Mouse (Mus musculus): Measurements from ENCODE around the gene Slc12a9. TPM values are rescaled to one million over a fixed set of nuclear protein-coding genes. Genes with fewer than 3 reads are reported as not detected.
A peak's percentile ranks its signal among the peaks of the same experiment; 100 is the strongest.

The Slc12a9 gene
- polyA plus RNA-seq, 1 experiment from 2014 or later, result 22.9 TPM

GRCm38 (mm10) chr5:137343869-137344268 is 10.5 kb upstream of the Slc12a9 start:
- H3K36me3 ChIP-seq, result no peaks in the 10 kb centered on the region
- peaks cover 4% of the 10 kb centered on the region; the same call in 1 of the 2 replicates for H3K27me3 ChIP-seq
- no peak overlapping the region for H3K27ac ChIP-seq (replicated peaks)
- no peak overlapping the region for H3K4me2 ChIP-seq (replicated peaks)
- no peak overlapping the region for H3K9ac ChIP-seq (replicated peaks)
- H3K4me3 ChIP-seq, result no peak overlapping the region
- no peak for ATAC-seq (ENCODE audit: low FRiP score, low read depth)
- no peaks in the 10 kb centered on the region for H3K9me3 ChIP-seq
- H3K4me1 ChIP-seq, result peaks cover 21% of the 10 kb centered on the region

GRCm38 (mm10) chr5:137343412-137343811 is 10.0 kb upstream of the Slc12a9 start:
- H3K36me3 ChIP-seq, result no peaks in the 10 kb centered on the region
- no peak overlapping the region for H3K4me2 ChIP-seq (replicated peaks)
- no peak overlapping the region for H3K4me3 ChIP-seq
- H3K4me1 ChIP-seq, result peaks cover 19% of the 10 kb centered on the region
- H3K27me3 ChIP-seq, result no peaks in the 10 kb centered on the region; the same call in 1 of the 2 replicates
- H3K9me3 ChIP-seq, result no peaks in the 10 kb centered on the region
- 96% methylated on average over 5 of the region's 5 CpGs for WGBS
- no peak overlapping the region for H3K9ac ChIP-seq (replicated peaks)
- ATAC-seq (ENCODE audit: low FRiP score, low read depth), result no peak
- H3K27ac ChIP-seq (replicated peaks), result no peak overlapping the region

GRCm38 (mm10) chr5:137342407-137343012 is 9.1 kb upstream of the Slc12a9 start:
- Histone ChIP-seq H3K9me3 (no peaks in the 10 kb centered on the region), H3K27ac (replicated peaks) (no peak overlapping the region), H3K4me2 (replicated peaks) (no peak overlapping the region), H3K9ac (replicated peaks) (no peak overlapping the region), H3K27me3 (no peaks in the 10 kb centered on the region), H3K4me1 (peaks cover 14% of the 10 kb centered on the region), H3K36me3 (no peaks in the 10 kb centered on the region), H3K4me3 (no peak overlapping the region)
- no peak for ATAC-seq (ENCODE audit: low FRiP score, low read depth)
- 87% methylated on average over 7 of the region's 7 CpGs for WGBS

GRCm38 (mm10) chr5:137340222-137340621 is 6.8 kb upstream of the Slc12a9 start:
- Histone ChIP-seq H3K9ac (replicated peaks) (no peak overlapping the region), H3K9me3 (no peaks in the 10 kb centered on the region), H3K27ac (replicated peaks) (peak overlapping the region; percentile 82), H3K4me3 (no peak overlapping the region), H3K27me3 (0 out of 2 replicates have a peak, but pooled peaks cover 5% of the 10 kb centered on the region), H3K36me3 (no peaks in the 10 kb centered on the region), H3K4me2 (replicated peaks) (0 out of 2 replicates have a peak overlapping the region, but pooled peaks have one; percentile 78), H3K4me1 (peaks cover 14% of the 10 kb centered on the region)
- ATAC-seq (ENCODE audit: low FRiP score, low read depth), result no peak
- WGBS, result 76% methylated on average over 6 of the region's 6 CpGs

- Histone ChIP-seq H3K27ac (replicated peaks) (peak overlapping the region; percentile 82), H3K36me3 (no peaks in the 10 kb centered on the region), H3K4me3 (peak overlapping the region; percentile 40), H3K4me2 (replicated peaks) (peak overlapping the region; percentile 78), H3K27me3 (0 out of 2 replicates have a peak, but pooled peaks cover 5% of the 10 kb centered on the region), H3K4me1 (peaks cover 14% of the 10 kb centered on the region), H3K9me3 (no peaks in the 10 kb centered on the region), H3K9ac (replicated peaks) (peak overlapping the region; percentile 68)
- WGBS, result 11% methylated on average over 22 of the region's 22 CpGs
- peak; percentile 61 for ATAC-seq (ENCODE audit: low FRiP score, low read depth)
These were observed 6.0 kb upstream of the Slc12a9 start for GRCm38 (mm10) chr5:137339290-137339979.

GRCm38 (mm10) chr5:137338663-137339289 is 5.4 kb upstream of the Slc12a9 start:
- peak overlapping the region; percentile 68 for H3K9ac ChIP-seq (replicated peaks)
- WGBS, result 4% methylated on average over 11 of the region's 11 CpGs

GRCm38 (mm10) chr5:137338256-137338655 is 4.9 kb upstream of the Slc12a9 start:
- WGBS, result 0% methylated on average over 19 of the region's 19 CpGs
- Histone ChIP-seq H3K4me2 (replicated peaks) (peak overlapping the region; percentile 78), H3K4me1 (peaks cover 14% of the 10 kb centered on the region), H3K9me3 (no peaks in the 10 kb centered on the region), H3K36me3 (no peaks in the 10 kb centered on the region), H3K27ac (replicated peaks) (peak overlapping the region; percentile 82), H3K9ac (replicated peaks) (peak overlapping the region; percentile 68), H3K4me3 (peak overlapping the region; percentile 40), H3K27me3 (0 out of 2 replicates have a peak, but pooled peaks cover 5% of the 10 kb centered on the region)
- peak; percentile 75 for ATAC-seq (ENCODE audit: low FRiP score, low read depth)

More at GRCm38 (mm10) chr5:137338663-137339289, 5.4 kb upstream of the Slc12a9 start:
- H3K9me3 ChIP-seq, result no peaks in the 10 kb centered on the region
- H3K4me2 ChIP-seq (replicated peaks), result peak overlapping the region; percentile 78
- H3K36me3 ChIP-seq, result no peaks in the 10 kb centered on the region
- peak overlapping the region; percentile 82 for H3K27ac ChIP-seq (replicated peaks)
- peaks cover 14% of the 10 kb centered on the region for H3K4me1 ChIP-seq
- ATAC-seq (ENCODE audit: low FRiP score, low read depth), result peak; percentile 17; the same call in 1 of the 2 replicates
- peak overlapping the region; percentile 40 for H3K4me3 ChIP-seq
- H3K27me3 ChIP-seq, result 0 out of 2 replicates have a peak, but pooled peaks cover 5% of the 10 kb centered on the region

- 48% methylated on average over 8 of the region's 8 CpGs for WGBS
- no peak overlapping the region for H3K27ac ChIP-seq (replicated peaks)
- ATAC-seq (ENCODE audit: low FRiP score, low read depth), result no peak
- H3K27me3 ChIP-seq, result 0 out of 2 replicates have a peak, but pooled peaks cover 5% of the 10 kb centered on the region
- H3K4me3 ChIP-seq, result no peak overlapping the region
- H3K36me3 ChIP-seq, result no peaks in the 10 kb centered on the region
- H3K9me3 ChIP-seq, result no peaks in the 10 kb centered on the region
- no peak overlapping the region for H3K9ac ChIP-seq (replicated peaks)
- no peak overlapping the region for H3K4me2 ChIP-seq (replicated peaks)
- H3K4me1 ChIP-seq, result peaks cover 25% of the 10 kb centered on the region
These were observed 3.8 kb upstream of the Slc12a9 start for GRCm38 (mm10) chr5:137337190-137337589.

GRCm38 (mm10) chr5:137335066-137335465 is 1.7 kb upstream of the Slc12a9 start:
- Histone ChIP-seq H3K4me1 (peaks cover 26% of the 10 kb centered on the region), H3K27ac (replicated peaks) (no peak overlapping the region), H3K27me3 (0 out of 2 replicates have a peak, but pooled peaks cover 5% of the 10 kb centered on the region), H3K9ac (replicated peaks) (no peak overlapping the region), H3K9me3 (no peaks in the 10 kb centered on the region), H3K4me2 (replicated peaks) (no peak overlapping the region), H3K36me3 (0 out of 2 replicates have a peak, but pooled peaks cover 3% of the 10 kb centered on the region), H3K4me3 (no peak overlapping the region)
- WGBS, result 66% methylated on average over 6 of the region's 6 CpGs
- no peak for ATAC-seq (ENCODE audit: low FRiP score, low read depth)

GRCm38 (mm10) chr5:137334317-137334716 is 920 bp upstream of the Slc12a9 start:
- H3K27ac ChIP-seq (replicated peaks), result no peak overlapping the region
- 0 out of 2 replicates have a peak, but pooled peaks cover 3% of the 10 kb centered on the region for H3K36me3 ChIP-seq
- H3K9me3 ChIP-seq, result no peaks in the 10 kb centered on the region
- WGBS, result 60% methylated on average over 10 of the region's 10 CpGs
- peaks cover 19% of the 10 kb centered on the region for H3K4me1 ChIP-seq
- H3K4me3 ChIP-seq, result no peak overlapping the region
- ATAC-seq (ENCODE audit: low FRiP score, low read depth), result no peak
- peak overlapping the region; percentile 95; the same call in 1 of the 2 replicates for H3K4me2 ChIP-seq (replicated peaks)
- H3K27me3 ChIP-seq, result 0 out of 2 replicates have a peak, but pooled peaks cover 5% of the 10 kb centered on the region
- H3K9ac ChIP-seq (replicated peaks), result no peak overlapping the region

- 15% methylated on average over 15 of the region's 15 CpGs for WGBS
- no peaks in the 10 kb centered on the region for H3K9me3 ChIP-seq
- H3K4me2 ChIP-seq (replicated peaks), result peak overlapping the region; percentile 95
- H3K4me3 ChIP-seq, result peak overlapping the region; percentile 69
- H3K9ac ChIP-seq (replicated peaks), result peak overlapping the region; percentile 85
- peaks cover 3% of the 10 kb centered on the region; the same call in 1 of the 2 replicates for H3K36me3 ChIP-seq
- peak overlapping the region; percentile 76 for H3K27ac ChIP-seq (replicated peaks)
- peaks cover 11% of the 10 kb centered on the region for H3K4me1 ChIP-seq
- H3K27me3 ChIP-seq, result 0 out of 2 replicates have a peak, but pooled peaks cover 5% of the 10 kb centered on the region
- no peak; the same call in 1 of the 2 replicates for ATAC-seq (ENCODE audit: low FRiP score, low read depth)
These were observed 413 bp downstream of the Slc12a9 start for GRCm38 (mm10) chr5:137332857-137333511.
